Mouse (Mus musculus): ENCODE measurements around the gene Dnmt3a. TPM values are rescaled to one million over a fixed set of nuclear protein-coding genes. Genes with fewer than 3 reads are reported as not detected.
A peak's percentile ranks its signal among the peaks of the same experiment; 100 is the strongest.

Dnmt3a gene
- total and polyA plus RNA-seq, 2 experiments from 2014 or later = 72.8 to 91.4 TPM

- ATAC-seq (no peak), DNase-seq (no peak)
- Histone ChIP-seq H3K27ac (ENCODE audit: low read depth, low read length) (no peak overlapping the region), H3K4me3 (ENCODE audit: low read depth, low read length) (no peak overlapping the region), H3K4me1 (ENCODE audit: insufficient read depth) (peaks cover 32% of the 10 kb centered on the region), H3K4me2 (ENCODE audit: low read depth) (no peak overlapping the region), H3K9me3 (ENCODE audit: low read length) (no peaks in the 10 kb centered on the region), H3K36me3 (ENCODE audit: insufficient read depth) (peaks cover 7% of the 10 kb centered on the region), H3K9ac (no peak overlapping the region), H3K27me3 (ENCODE audit: insufficient read depth, low read length) (no peaks in the 10 kb centered on the region)
- WGBS = 24% methylated on average over 9 of the region's 9 CpGs
- TF ChIP-seq CTCF (IDR thresholded peaks at IDR 0.05; ENCODE audit: low read depth) = no peak
Observed at GRCm38 (mm10) chr12:3884892-3885493, 79.2 kb downstream of the Dnmt3a start.

GRCm38 (mm10) chr12:3886601-3887000 is 80.8 kb downstream of the Dnmt3a start:
- TF ChIP-seq CTCF (IDR thresholded peaks at IDR 0.05; ENCODE audit: low read depth) = no peak
- 37% methylated on average over 2 of the region's 2 CpGs for WGBS
- H3K9me3 ChIP-seq (ENCODE audit: low read length) = no peaks in the 10 kb centered on the region
- DNase-seq = no peak
- no peak overlapping the region for H3K9ac ChIP-seq
- peak overlapping the region; percentile 90 for H3K27ac ChIP-seq (ENCODE audit: low read depth, low read length)
- H3K36me3 ChIP-seq (ENCODE audit: insufficient read depth) = peaks cover 7% of the 10 kb centered on the region
- no peak overlapping the region for H3K4me2 ChIP-seq (ENCODE audit: low read depth)
- no peak overlapping the region for H3K4me3 ChIP-seq (ENCODE audit: low read depth, low read length)
- no peaks in the 10 kb centered on the region for H3K27me3 ChIP-seq (ENCODE audit: insufficient read depth, low read length)
- ATAC-seq = no peak
- peaks cover 33% of the 10 kb centered on the region for H3K4me1 ChIP-seq (ENCODE audit: insufficient read depth)

- DNase-seq (peak; percentile 84), ATAC-seq (peak; percentile 90)
- no peak overlapping the region for H3K4me3 ChIP-seq (ENCODE audit: low read depth, low read length)
- peak overlapping the region; percentile 90 for H3K27ac ChIP-seq (ENCODE audit: low read depth, low read length)
- H3K4me2 ChIP-seq (ENCODE audit: low read depth) = peak overlapping the region; percentile 20
- 28% methylated on average over 4 of the region's 4 CpGs for WGBS
- H3K27me3 ChIP-seq (ENCODE audit: insufficient read depth, low read length) = no peaks in the 10 kb centered on the region
- H3K9me3 ChIP-seq (ENCODE audit: low read length) = no peaks in the 10 kb centered on the region
- H3K36me3 ChIP-seq (ENCODE audit: insufficient read depth) = peaks cover 3% of the 10 kb centered on the region; the same call in 1 of the 2 replicates
- H3K9ac ChIP-seq = 0 out of 2 replicates have a peak overlapping the region, but pooled peaks have one; percentile 18
- H3K4me1 ChIP-seq (ENCODE audit: insufficient read depth) = peaks cover 43% of the 10 kb centered on the region
- no peak for TF ChIP-seq CTCF (IDR thresholded peaks at IDR 0.05; ENCODE audit: low read depth)
Observed at GRCm38 (mm10) chr12:3887515-3888325, 81.9 kb downstream of the Dnmt3a start.

- no peak overlapping the region for H3K9ac ChIP-seq
- H3K27ac ChIP-seq (ENCODE audit: low read depth, low read length) = no peak overlapping the region
- no peaks in the 10 kb centered on the region for H3K27me3 ChIP-seq (ENCODE audit: insufficient read depth, low read length)
- H3K4me1 ChIP-seq (ENCODE audit: insufficient read depth) = peaks cover 39% of the 10 kb centered on the region
- 29% methylated on average over 7 of the region's 7 CpGs for WGBS
- H3K4me2 ChIP-seq (ENCODE audit: low read depth) = no peak overlapping the region
- H3K36me3 ChIP-seq (ENCODE audit: insufficient read depth) = 0 out of 2 replicates have a peak, but pooled peaks cover 5% of the 10 kb centered on the region
- no peak for TF ChIP-seq CTCF (IDR thresholded peaks at IDR 0.05; ENCODE audit: low read depth)
- DNase-seq = no peak
- ATAC-seq = no peak
- H3K9me3 ChIP-seq (ENCODE audit: low read length) = no peaks in the 10 kb centered on the region
- no peak overlapping the region for H3K4me3 ChIP-seq (ENCODE audit: low read depth, low read length)
Observed at GRCm38 (mm10) chr12:3889875-3890635, 84.2 kb downstream of the Dnmt3a start.

- H3K9ac ChIP-seq = peak overlapping the region; percentile 41; the same call in 1 of the 2 replicates
- peak overlapping the region; percentile 37 for H3K4me3 ChIP-seq (ENCODE audit: low read depth, low read length)
- H3K36me3 ChIP-seq (ENCODE audit: insufficient read depth) = peaks cover 14% of the 10 kb centered on the region
- no peaks in the 10 kb centered on the region for H3K27me3 ChIP-seq (ENCODE audit: insufficient read depth, low read length)
- peak overlapping the region; percentile 62 for H3K4me2 ChIP-seq (ENCODE audit: low read depth)
- H3K9me3 ChIP-seq (ENCODE audit: low read length) = no peaks in the 10 kb centered on the region
- peaks cover 39% of the 10 kb centered on the region for H3K4me1 ChIP-seq (ENCODE audit: insufficient read depth)
- peak; percentile 67 for DNase-seq
- TF ChIP-seq CTCF (IDR thresholded peaks at IDR 0.05; ENCODE audit: low read depth) = no peak
- peak overlapping the region; percentile 54; the same call in 1 of the 2 replicates for H3K27ac ChIP-seq (ENCODE audit: low read depth, low read length)
- WGBS = 5% methylated on average over 41 of the region's 45 CpGs
- ATAC-seq = 0 out of 2 replicates have a peak, but pooled peaks have one; percentile 2
Observed at GRCm38 (mm10) chr12:3890753-3891751, 85.2 kb downstream of the Dnmt3a start.

GRCm38 (mm10) chr12:3891779-3892239 is 86.0 kb downstream of the Dnmt3a start:
- H3K9ac ChIP-seq = peak overlapping the region; percentile 41
- TF ChIP-seq CTCF (IDR thresholded peaks at IDR 0.05; ENCODE audit: low read depth) = no peak
- peaks cover 32% of the 10 kb centered on the region for H3K4me1 ChIP-seq (ENCODE audit: insufficient read depth)
- peak overlapping the region; percentile 37 for H3K4me3 ChIP-seq (ENCODE audit: low read depth, low read length)
- DNase-seq = peak; percentile 44
- peaks cover 21% of the 10 kb centered on the region for H3K36me3 ChIP-seq (ENCODE audit: insufficient read depth)
- no peak for ATAC-seq
- H3K27ac ChIP-seq (ENCODE audit: low read depth, low read length) = peak overlapping the region; percentile 54
- H3K27me3 ChIP-seq (ENCODE audit: insufficient read depth, low read length) = no peaks in the 10 kb centered on the region
- H3K9me3 ChIP-seq (ENCODE audit: low read length) = no peaks in the 10 kb centered on the region
- 4% methylated on average over 16 of the region's 18 CpGs for WGBS
- H3K4me2 ChIP-seq (ENCODE audit: low read depth) = peak overlapping the region; percentile 62
